Mouse (Mus musculus) ES-E14 (cell line): ENCODE measurements at regions not wholly inside any gene's neighbourhood (a gene's known extent, or its start where the extent isn't known, plus 50 kb on each side); places are given as distances from the start of the nearest gene placed in this dataset.

Experiments
- DNase-seq: peaks from one replicate; pipeline ENCODE4 v3.0.0-alpha.2; 2013; ENCODE audit warnings: low read depth, low spot score
- H3K27ac ChIP-seq: 2 replicates; pipeline ENCODE4 v1.5.1; 2012; ENCODE audit warnings: low read depth, mild to moderate bottlenecking, low read length, moderate library complexity, mixed read lengths; ENCODE audit not compliant: poor library complexity, insufficient read depth, severe bottlenecking
- H3K36me3 ChIP-seq: 2 replicates; pipeline ENCODE4 v1.6.1; 2012; ENCODE audit warnings: mild to moderate bottlenecking, low read length, moderate library complexity, mixed read lengths; ENCODE audit not compliant: control insufficient read depth, poor library complexity, insufficient read depth, severe bottlenecking
- H3K4me1 ChIP-seq, 2 experiments: fragments of 150-350 bp in 1 of 2; sonication (generic) in 1 of 2; 2 replicates each; pipeline ENCODE4 v1.6.1; 2012; ENCODE audit warnings: low read length in 2 of 2, mild to moderate bottlenecking in 1 of 2, mixed read lengths in 1 of 2; ENCODE audit not compliant: control insufficient read depth in 2 of 2, insufficient read depth in 2 of 2, poor library complexity in 1 of 2
- H3K4me3 ChIP-seq, 2 experiments: fragments of 150-350 bp in 1 of 2; sonication (generic) in 1 of 2; 2 replicates each; pipeline ENCODE4 v1.5.1; 2012; ENCODE audit warnings: low read length in 2 of 2, low read depth in 1 of 2, mild to moderate bottlenecking in 1 of 2, mixed read lengths in 1 of 2; ENCODE audit not compliant: insufficient read depth in 1 of 2, poor library complexity in 1 of 2, severe bottlenecking in 1 of 2
- H3K9ac ChIP-seq: 2 replicates; pipeline ENCODE4 v1.6.1; 2012; ENCODE audit warnings: low read depth, mild to moderate bottlenecking, low read length, mixed read lengths; ENCODE audit not compliant: poor library complexity, insufficient read depth, severe bottlenecking
- H3K9me3 ChIP-seq: fragments of 150-350 bp; sonication (generic); 2 replicates; pipeline ENCODE4 v1.6.1; 2012; ENCODE audit warnings: low read depth, mild to moderate bottlenecking, low read length; ENCODE audit not compliant: control insufficient read depth, insufficient read depth
- CHD2 ChIP-seq: IDR thresholded peaks from 2 replicates; pipeline ENCODE4 v1.6.1; 2014; ENCODE audit warnings: mild to moderate bottlenecking, low read depth, low read length, inconsistent platforms
- HCFC1 ChIP-seq: IDR thresholded peaks from 2 replicates; pipeline ENCODE4 v1.6.1; 2012; ENCODE audit warnings: low read length, inconsistent platforms, borderline replicate concordance; ENCODE audit not compliant: insufficient read depth
- MAFK ChIP-seq: IDR thresholded peaks from 2 replicates; pipeline ENCODE4 v1.6.1; 2014; ENCODE audit warnings: mild to moderate bottlenecking, low read depth, low read length, inconsistent platforms; ENCODE audit not compliant: insufficient read depth
- ZC3H11A ChIP-seq: IDR thresholded peaks from 2 replicates; pipeline ENCODE4 v1.6.1; 2012; ENCODE audit warnings: low read depth, mild to moderate bottlenecking, inconsistent platforms, low read length, borderline replicate concordance
- ZNF384 ChIP-seq: IDR thresholded peaks from 2 replicates; pipeline ENCODE4 v1.6.1; 2012; ENCODE audit warnings: low read depth, low read length, inconsistent platforms
- in situ Hi-C, 2 experiments: fragments of 600-800 bp; cut with MboI; formaldehyde crosslinking; loops; one replicate each; pipeline ENCODE4 v1.15.1; 2025; ENCODE audit warnings: low sequenced_read_pairs in 2 of 2, inconsistent platforms in 1 of 2; ENCODE audit not compliant: unreplicated experiment in 2 of 2

DNA sequence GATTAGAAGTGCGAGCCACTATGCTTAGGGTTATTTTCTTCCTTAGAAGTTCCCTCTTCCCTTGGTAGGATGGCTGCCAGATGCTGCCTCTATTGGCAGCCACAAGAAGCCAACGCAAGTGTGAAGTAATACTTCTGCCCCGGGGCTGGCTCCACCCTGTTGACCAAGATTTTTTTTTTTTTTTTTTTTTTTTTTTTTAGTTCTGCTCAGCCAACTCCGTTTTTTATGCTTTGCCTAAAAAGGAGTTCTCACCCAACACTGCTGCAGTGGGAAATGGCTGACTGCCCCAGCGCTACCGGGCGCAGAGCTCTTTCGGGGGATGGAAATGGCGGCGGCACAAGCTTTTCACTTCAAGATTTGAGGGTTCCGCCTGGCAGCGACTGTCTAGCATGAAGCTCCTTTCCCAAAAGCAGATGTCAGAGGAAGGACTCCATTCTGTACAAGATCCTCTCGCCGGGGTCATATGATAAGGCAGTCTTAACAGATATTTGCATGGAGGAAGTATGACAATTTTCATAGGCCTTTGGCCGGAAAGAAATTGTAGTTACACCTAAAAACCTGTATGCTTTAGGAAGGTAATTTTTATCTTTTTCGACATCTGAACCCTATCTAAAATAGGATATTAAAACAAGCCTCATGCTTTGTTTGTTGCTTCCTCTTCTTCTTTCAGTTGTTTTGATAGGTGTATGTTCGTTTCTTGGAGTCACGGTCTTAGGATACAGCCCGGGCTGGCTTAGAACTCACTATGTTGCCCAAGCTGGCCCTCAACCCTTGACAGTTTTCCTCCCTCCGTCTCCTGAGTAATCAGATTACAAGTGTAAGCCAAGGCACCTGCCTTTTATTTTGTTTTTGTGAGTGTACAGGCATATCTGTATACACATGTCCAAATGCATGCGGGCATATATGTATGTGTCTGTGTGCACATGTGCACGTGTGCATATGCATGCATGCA lies 54.6 kb upstream of the Exoc6 start:
- in situ Hi-C loops, result no loop called here
- no peak for DNase-seq
- Histone ChIP-seq H3K36me3 (no peaks in the 10 kb centered on the region), H3K27ac (no peak overlapping the region), H3K4me1 (0 out of 4 replicates have a peak, but pooled peaks cover 0 to 3% of the 10 kb centered on the region in 2 experiments), H3K4me3 (no peak overlapping the region; a peak in 1 of 4 replicates), H3K9ac (no peak overlapping the region), H3K9me3 (no peaks in the 10 kb centered on the region)
- peak; percentile 74 for TF ChIP-seq ZNF384
- TF ChIP-seq MAFK, result no peak

DNA sequence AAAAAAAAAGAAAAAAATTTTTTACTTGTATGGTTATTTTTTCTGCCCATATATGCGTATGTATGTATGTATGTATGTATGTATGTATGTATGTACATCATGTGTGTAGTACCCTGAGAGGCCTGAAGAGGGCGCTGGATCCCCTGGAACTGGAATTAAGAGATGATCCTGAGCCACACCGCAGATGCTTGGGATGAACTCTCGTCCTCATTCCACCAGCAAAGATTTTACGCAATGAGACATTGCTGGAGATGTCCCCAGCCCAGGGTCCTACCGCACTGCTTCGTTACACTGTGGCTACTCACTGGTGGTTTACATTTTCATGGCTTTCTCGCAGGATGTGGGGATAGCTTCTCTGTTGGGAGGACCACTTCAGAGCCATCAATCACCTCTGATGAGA lies 53.5 kb upstream of the Exoc6 start:
- no peak overlapping the region for H3K9ac ChIP-seq

DNA sequence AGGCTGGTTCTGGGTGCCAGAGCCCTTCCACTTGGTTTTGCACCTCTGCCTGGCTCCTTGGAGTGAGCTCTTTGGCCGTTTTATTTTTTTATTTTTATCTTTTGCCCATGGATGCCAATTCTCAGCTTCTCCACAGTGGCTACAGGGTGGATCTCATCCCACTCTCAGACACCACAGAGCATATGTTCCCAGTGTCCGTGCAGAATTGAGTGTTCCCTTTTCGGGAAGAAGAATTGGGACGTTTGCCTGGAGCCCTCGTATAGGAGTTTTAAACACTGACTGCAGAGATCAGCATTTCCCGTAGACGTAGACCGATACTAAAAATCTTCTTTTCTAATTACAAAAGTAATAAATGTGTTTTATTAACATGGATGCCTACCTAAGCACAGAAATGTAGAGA lies 53.1 kb upstream of the Exoc6 start:
- in situ Hi-C loops, result no loop called here
- no peak overlapping the region for H3K27ac ChIP-seq

More for the DNA sequence above, 53.5 kb upstream of the Exoc6 start:
- peak; percentile 46 for DNase-seq
- TF ChIP-seq CHD2 (no peak), ZC3H11A (no peak), ZNF384 (0 out of 2 replicates have a peak, but pooled peaks have one; percentile 27), MAFK (no peak), HCFC1 (no peak)
- Histone ChIP-seq H3K36me3 (no peaks in the 10 kb centered on the region), H3K9me3 (no peaks in the 10 kb centered on the region), H3K27ac (no peak overlapping the region), H3K4me3 (no peak overlapping the region; a peak in 1 of 4 replicates), H3K4me1 (0 out of 4 replicates have a peak, but pooled peaks cover 0 to 3% of the 10 kb centered on the region in 2 experiments)
- in situ Hi-C loops, result no loop called here

DNA sequence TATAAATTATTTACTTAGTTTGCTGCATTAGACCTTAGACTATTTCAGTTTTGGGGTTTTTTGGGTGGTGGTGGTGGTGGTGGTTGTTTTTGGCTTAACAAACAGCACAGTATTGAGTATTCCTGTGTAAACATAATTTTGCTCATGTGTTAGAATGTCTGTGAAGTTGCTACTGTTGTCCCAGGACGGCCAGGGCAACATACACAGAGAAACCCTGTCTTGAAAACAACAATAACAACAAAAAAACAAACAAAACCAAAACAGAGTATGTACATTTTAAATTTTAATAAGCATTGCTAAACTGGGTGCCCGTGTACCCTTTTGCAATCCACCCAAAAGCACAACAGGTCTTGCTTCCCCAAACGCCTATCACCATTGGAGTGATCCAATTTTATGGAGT lies 51.8 kb upstream of the Exoc6 start:
- H3K36me3 ChIP-seq, result no peaks in the 10 kb centered on the region
- H3K4me3 ChIP-seq, result no peak overlapping the region
- H3K4me1 ChIP-seq, result 0 out of 4 replicates have a peak, but pooled peaks cover 0 to 3% of the 10 kb centered on the region in 2 experiments
- no peak for DNase-seq
- H3K9me3 ChIP-seq, result no peaks in the 10 kb centered on the region
- no peak overlapping the region for H3K27ac ChIP-seq
- in situ Hi-C loops, result no loop called here
- TF ChIP-seq MAFK (no peak), ZNF384 (no peak), ZC3H11A (no peak), HCFC1 (no peak), CHD2 (no peak)
- H3K9ac ChIP-seq, result no peak overlapping the region

More for the DNA sequence above, 53.1 kb upstream of the Exoc6 start:
- no peaks in the 10 kb centered on the region for H3K36me3 ChIP-seq
- no peak for DNase-seq
- no peak overlapping the region for H3K9ac ChIP-seq
- no peak overlapping the region for H3K4me3 ChIP-seq
- H3K9me3 ChIP-seq, result no peaks in the 10 kb centered on the region
- no peak for TF ChIP-seq ZNF384
- TF ChIP-seq MAFK, result no peak
- no peak for TF ChIP-seq HCFC1
- TF ChIP-seq CHD2, result no peak
- no peak for TF ChIP-seq ZC3H11A
- 0 out of 4 replicates have a peak, but pooled peaks cover 0 to 3% of the 10 kb centered on the region in 2 experiments for H3K4me1 ChIP-seq
